Mouse (Mus musculus): ENCODE data around the gene Galr2.

Galr2 gene

GRCm38 (mm10) chr11:116280751-116281663 lies at the start of gene Galr2:
Galr2 (plus strand) TSS chr11:116280939.
- DNase-seq (ENCODE audit: low read depth, low spot score) = no peak

GRCm38 (mm10) chr11:116232427-116232826 lies 48.3 kb upstream of the Galr2 start:
- DNase-seq (ENCODE audit: low read depth, low spot score) = no peak

- no peak for DNase-seq (ENCODE audit: low read depth, low spot score)
Observed at GRCm38 (mm10) chr11:116234901-116235300, 45.8 kb upstream of the Galr2 start.

- no peak for DNase-seq (ENCODE audit: low read depth, low spot score)
Observed at GRCm38 (mm10) chr11:116237742-116238395, 42.9 kb upstream of the Galr2 start, which contains the start of gene Evpl. Evpl (minus strand) TSS chr11:116238077.

GRCm38 (mm10) chr11:116239797-116240196 lies 40.9 kb upstream of the Galr2 start:
- DNase-seq (ENCODE audit: low read depth, low spot score) = peak; percentile 45

GRCm38 (mm10) chr11:116241744-116242235 lies 38.9 kb upstream of the Galr2 start:
- no peak for DNase-seq (ENCODE audit: low read depth, low spot score)

- DNase-seq (ENCODE audit: low read depth, low spot score) = no peak
Observed at GRCm38 (mm10) chr11:116244580-116244979, 36.2 kb upstream of the Galr2 start.

- no peak for DNase-seq (ENCODE audit: low read depth, low spot score)
Observed at GRCm38 (mm10) chr11:116245616-116246015, 35.1 kb upstream of the Galr2 start.

GRCm38 (mm10) chr11:116247502-116248222 lies 33.1 kb upstream of the Galr2 start:
- DNase-seq (ENCODE audit: low read depth, low spot score) = no peak

- DNase-seq (ENCODE audit: low read depth, low spot score) = no peak
Observed at GRCm38 (mm10) chr11:116250898-116251297, 29.8 kb upstream of the Galr2 start.

- DNase-seq (ENCODE audit: low read depth, low spot score) = no peak
Observed at GRCm38 (mm10) chr11:116253076-116253600, 27.6 kb upstream of the Galr2 start.

- peak; percentile 76 for DNase-seq (ENCODE audit: low read depth, low spot score)
Observed at GRCm38 (mm10) chr11:116254627-116255026, 26.1 kb upstream of the Galr2 start.

- no peak for DNase-seq (ENCODE audit: low read depth, low spot score)
Observed at GRCm38 (mm10) chr11:116255090-116255981, 25.4 kb upstream of the Galr2 start.

GRCm38 (mm10) chr11:116255982-116256675 lies 24.6 kb upstream of the Galr2 start:
- DNase-seq (ENCODE audit: low read depth, low spot score) = peak; percentile 82

- no peak for DNase-seq (ENCODE audit: low read depth, low spot score)
Observed at GRCm38 (mm10) chr11:116259461-116259860, 21.3 kb upstream of the Galr2 start.

- no peak for DNase-seq (ENCODE audit: low read depth, low spot score)
Observed at GRCm38 (mm10) chr11:116260259-116260658, 20.5 kb upstream of the Galr2 start.

GRCm38 (mm10) chr11:116265352-116265751 lies 15.4 kb upstream of the Galr2 start:
- DNase-seq (ENCODE audit: low read depth, low spot score) = no peak

GRCm38 (mm10) chr11:116265850-116266249 lies 14.9 kb upstream of the Galr2 start:
- no peak for DNase-seq (ENCODE audit: low read depth, low spot score)

- DNase-seq (ENCODE audit: low read depth, low spot score) = peak; percentile 40
Observed at GRCm38 (mm10) chr11:116267637-116268036, 13.1 kb upstream of the Galr2 start.

GRCm38 (mm10) chr11:116268313-116268712 lies 12.4 kb upstream of the Galr2 start:
- no peak for DNase-seq (ENCODE audit: low read depth, low spot score)
